Mouse (Mus musculus): Measurements from ENCODE around the gene Zhx3. TPM values are rescaled to one million over a fixed set of nuclear protein-coding genes. Genes with fewer than 3 reads are reported as not detected.

Zhx3 gene
- total RNA-seq (2021) (100 to 1,000 TPM in 1 of 2 experiments, 10 to 100 TPM in 1; 54.7 to 103 TPM), polyA plus RNA-seq (2012; rRNA removed) (17.6 and 20.3 TPM in 2 replicates)
- long read RNA-seq, partial matches to known transcripts: 1 of 2 reads
- long read RNA-seq, other reads (novel, unspliced or antisense): 1 of 2 reads

GRCm38 (mm10) chr2:160872890-160873382 is at the start of gene Zhx3:
Gene Zhx3, minus strand, starts transcription at chr2:160872998.
- peak; percentile 96 for DNase-seq

GRCm38 (mm10) chr2:160921285-160921684 is 48.5 kb upstream of the Zhx3 start:
- DNase-seq: no peak

GRCm38 (mm10) chr2:160918930-160919215 is 46.1 kb upstream of the Zhx3 start:
- no peak for DNase-seq

GRCm38 (mm10) chr2:160918154-160918929 is 45.5 kb upstream of the Zhx3 start:
- no peak for DNase-seq

GRCm38 (mm10) chr2:160917313-160917712 is 44.5 kb upstream of the Zhx3 start:
- DNase-seq: peak; percentile 33

GRCm38 (mm10) chr2:160916714-160917113 is 43.9 kb upstream of the Zhx3 start:
- DNase-seq: no peak

GRCm38 (mm10) chr2:160915821-160916610 is 43.2 kb upstream of the Zhx3 start:
- no peak for DNase-seq

- no peak for DNase-seq
These were observed 41.9 kb upstream of the Zhx3 start for GRCm38 (mm10) chr2:160914656-160915055.

GRCm38 (mm10) chr2:160912231-160912671 is 39.5 kb upstream of the Zhx3 start, which contains the start of gene Emilin3:
Gene Emilin3, minus strand, starts transcription at chr2:160912328.
- DNase-seq: no peak

- no peak for DNase-seq
These were observed 38.9 kb upstream of the Zhx3 start for GRCm38 (mm10) chr2:160911558-160912201.

- no peak for DNase-seq
These were observed 37.8 kb upstream of the Zhx3 start for GRCm38 (mm10) chr2:160910633-160911032.

GRCm38 (mm10) chr2:160908607-160909006 is 35.8 kb upstream of the Zhx3 start:
- peak; percentile 44 for DNase-seq

- no peak for DNase-seq
These were observed 33.3 kb upstream of the Zhx3 start for GRCm38 (mm10) chr2:160906101-160906500.

GRCm38 (mm10) chr2:160905301-160905700 is 32.5 kb upstream of the Zhx3 start:
- no peak for DNase-seq

GRCm38 (mm10) chr2:160901656-160902412 is 29.0 kb upstream of the Zhx3 start:
- no peak for DNase-seq

GRCm38 (mm10) chr2:160891697-160892096 is 18.9 kb upstream of the Zhx3 start:
- peak; percentile 72 for DNase-seq

GRCm38 (mm10) chr2:160891045-160891444 is 18.2 kb upstream of the Zhx3 start:
- no peak for DNase-seq

GRCm38 (mm10) chr2:160887859-160888258 is 15.1 kb upstream of the Zhx3 start:
- DNase-seq: no peak

GRCm38 (mm10) chr2:160887284-160887683 is 14.5 kb upstream of the Zhx3 start:
- peak; percentile 84 for DNase-seq

GRCm38 (mm10) chr2:160886221-160886620 is 13.4 kb upstream of the Zhx3 start:
- no peak for DNase-seq

- DNase-seq: peak; percentile 57
These were observed 12.0 kb upstream of the Zhx3 start for GRCm38 (mm10) chr2:160884830-160885229.

- peak; percentile 48 for DNase-seq
These were observed 11.1 kb upstream of the Zhx3 start for GRCm38 (mm10) chr2:160883912-160884311.

Measured in adrenal gland, adult 2 months (tissue).